Mouse (Mus musculus) cerebellum, postnatal 10 days (tissue): ENCODE data around the gene Fam214a.
A peak's percentile ranks its signal among the peaks of the same experiment; 100 is the strongest.

ENCODE experiments used
- DNase-seq, 2 experiments: peaks; one replicate each; pipeline ENCODE4 v3.0.0; 2021; ENCODE audit warnings: mixed read lengths in 2 of 2

Fam214a gene

DNA sequence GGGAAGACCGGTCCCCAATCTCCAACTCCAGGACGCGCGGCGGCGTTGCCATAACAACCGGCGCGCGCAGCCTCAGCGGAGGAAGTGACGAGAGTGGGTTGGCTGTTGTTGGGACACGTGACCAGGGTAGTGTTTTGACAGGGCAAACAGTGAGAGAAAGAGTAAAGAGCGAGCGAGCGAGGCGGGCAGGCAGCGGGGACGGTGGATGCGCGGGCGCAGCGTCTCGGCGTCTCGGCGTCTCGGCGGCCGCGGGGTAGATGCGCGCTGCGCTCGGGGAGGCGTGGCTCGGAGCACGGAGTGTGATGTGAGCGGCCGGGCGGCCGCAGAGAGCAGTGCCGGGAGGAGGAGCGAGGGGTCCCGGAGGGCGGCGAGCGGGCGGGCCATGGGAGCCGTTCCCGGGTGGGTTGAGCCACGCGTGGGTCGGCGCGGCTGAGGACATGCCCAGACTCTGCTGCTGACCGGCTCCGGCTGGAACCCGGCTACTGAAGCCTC is at the start of gene Fam214a:
TSS of gene Fam214a (plus strand) at position 129 of the 492 bp plus-strand sequence.
- DNase-seq = peak; percentile 96

DNA sequence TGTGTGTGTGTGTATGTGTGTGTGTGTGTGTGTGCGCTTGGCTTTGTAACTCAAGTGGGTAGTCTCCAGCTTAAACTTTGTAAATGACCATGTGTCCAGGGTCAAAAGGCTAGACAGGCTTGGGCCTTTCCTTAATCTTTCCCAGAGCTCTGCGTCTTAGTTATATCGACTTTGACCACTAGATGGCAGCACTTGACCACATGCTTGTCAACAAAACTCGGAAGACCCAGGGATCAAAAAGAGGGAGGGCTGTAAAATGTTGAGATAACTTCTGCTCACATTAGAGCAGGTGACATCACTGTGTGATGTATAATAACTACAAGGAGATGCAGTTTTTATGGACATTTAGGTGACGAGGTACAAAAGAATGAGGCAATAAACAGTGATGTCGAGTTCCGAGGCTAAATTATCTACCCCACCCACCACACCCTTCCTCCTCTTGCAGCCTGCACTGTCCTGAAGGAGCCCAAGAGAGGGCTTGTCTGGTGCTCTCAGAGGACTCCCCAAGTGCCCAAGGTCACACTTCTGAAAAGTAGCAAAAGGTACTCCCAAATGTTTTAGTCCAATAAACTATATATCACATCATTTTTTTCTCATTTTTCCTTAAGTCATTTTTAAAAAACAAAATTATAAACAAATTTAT is 47.7 kb upstream of the Fam214a start:
- peak; percentile 85 to 93 for DNase-seq

DNA sequence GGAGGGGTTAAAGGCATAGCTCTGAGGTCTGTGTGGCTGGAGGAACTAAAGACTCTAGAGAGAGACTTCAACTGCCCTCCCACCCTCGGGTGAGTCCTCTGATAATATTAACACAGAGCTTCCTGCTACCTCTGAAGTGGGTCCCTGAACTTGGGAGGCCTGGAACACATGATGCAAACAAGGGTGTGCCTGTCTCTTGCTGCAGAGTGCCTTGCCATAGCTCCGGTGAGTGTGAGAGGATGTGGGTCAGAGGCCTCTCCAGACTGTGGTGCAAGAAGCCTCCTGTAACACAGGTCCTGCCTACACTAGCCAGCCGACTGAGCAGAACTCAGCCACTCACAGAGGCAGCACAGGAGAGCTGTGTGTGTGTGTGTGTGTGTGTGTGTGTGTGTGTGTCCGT is 45.7 kb upstream of the Fam214a start:
- DNase-seq = no peak

DNA sequence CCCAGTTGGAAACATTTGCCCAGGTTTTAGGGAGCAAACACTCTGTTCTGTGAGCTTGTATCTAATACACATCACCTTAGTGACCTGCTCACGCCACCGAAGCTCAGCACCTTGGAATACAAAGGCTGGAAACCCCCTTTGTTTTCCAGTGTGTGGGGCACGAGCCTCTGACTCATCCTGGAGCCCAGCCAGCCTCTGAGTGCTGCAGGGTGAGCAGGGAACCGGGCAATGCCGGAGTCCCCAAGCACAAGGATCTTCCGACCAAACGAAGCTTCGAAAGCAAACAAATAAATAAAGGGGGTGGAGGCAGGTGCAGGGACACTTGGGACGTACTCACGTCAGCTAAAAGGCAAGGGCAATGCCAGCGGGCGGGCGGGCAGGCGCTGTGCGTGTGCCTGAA is 43.4 kb upstream of the Fam214a start:
- DNase-seq = peak; percentile 42 to 47

DNA sequence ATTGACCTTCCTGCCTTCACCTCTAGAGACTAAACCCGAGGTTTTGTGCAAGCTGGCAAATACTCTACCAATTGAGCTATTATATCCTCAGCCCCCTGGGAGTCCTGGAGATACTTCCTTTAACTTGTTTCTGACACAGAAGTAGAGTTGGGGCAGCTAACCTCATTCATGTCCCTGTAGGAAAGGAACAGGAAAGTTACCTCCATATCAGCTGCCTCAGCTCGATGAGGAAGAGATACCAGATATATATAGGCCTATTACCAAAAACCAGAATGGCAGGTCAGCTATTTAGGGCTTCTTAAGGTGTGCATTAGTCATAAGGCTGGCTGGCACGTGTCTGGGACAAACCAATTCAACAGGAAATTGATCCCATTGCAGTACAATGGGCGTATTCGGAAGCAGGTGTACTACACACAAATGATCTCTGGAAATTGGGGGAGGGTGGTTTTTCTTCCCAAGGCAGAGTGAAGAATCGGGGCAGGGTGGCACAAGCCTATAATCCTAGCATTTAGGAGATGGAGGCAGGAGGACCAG is 42.4 kb upstream of the Fam214a start:
- DNase-seq = no peak

DNA sequence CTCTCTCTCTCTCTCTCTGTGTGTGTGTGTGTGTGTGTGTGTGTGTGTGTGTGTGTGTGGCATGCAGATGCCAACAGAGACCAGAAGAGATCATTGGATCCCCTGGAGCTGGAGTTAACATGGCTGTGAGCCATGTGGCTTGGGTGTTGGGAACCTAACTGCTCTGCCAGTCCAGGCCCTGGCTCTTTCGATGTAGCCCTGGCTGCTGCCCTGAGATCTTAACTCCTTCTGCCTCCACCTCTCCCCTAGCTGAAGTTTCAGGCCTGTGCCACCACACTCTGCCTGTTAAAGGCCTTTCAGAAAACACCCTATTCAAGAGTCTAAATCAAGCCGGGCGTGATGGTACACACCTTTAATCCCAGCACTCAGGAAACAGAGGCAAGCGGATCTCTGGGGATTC is 41.3 kb upstream of the Fam214a start:
- DNase-seq = peak in 1 of 2 experiments; percentile 28

DNA sequence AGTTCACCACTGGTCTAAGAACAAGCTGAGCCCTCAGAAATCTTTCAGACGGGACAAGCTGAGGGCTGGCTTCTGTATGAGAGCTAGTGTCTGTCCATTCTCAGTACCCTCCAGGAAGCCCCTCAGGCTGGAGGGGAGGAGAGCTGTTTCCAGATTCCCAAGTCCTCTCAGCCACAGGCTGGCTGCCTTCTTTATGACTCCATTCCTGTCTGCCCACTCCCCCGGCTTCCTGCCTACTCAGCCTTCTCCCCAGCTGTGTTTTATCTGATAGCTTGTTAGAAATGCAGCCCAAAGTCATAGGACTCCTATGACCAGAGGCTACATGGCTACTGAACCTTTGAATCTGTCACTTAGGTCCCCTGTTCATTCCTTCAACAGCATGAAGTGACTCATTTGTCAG is 40.8 kb upstream of the Fam214a start:
- no peak for DNase-seq

DNA sequence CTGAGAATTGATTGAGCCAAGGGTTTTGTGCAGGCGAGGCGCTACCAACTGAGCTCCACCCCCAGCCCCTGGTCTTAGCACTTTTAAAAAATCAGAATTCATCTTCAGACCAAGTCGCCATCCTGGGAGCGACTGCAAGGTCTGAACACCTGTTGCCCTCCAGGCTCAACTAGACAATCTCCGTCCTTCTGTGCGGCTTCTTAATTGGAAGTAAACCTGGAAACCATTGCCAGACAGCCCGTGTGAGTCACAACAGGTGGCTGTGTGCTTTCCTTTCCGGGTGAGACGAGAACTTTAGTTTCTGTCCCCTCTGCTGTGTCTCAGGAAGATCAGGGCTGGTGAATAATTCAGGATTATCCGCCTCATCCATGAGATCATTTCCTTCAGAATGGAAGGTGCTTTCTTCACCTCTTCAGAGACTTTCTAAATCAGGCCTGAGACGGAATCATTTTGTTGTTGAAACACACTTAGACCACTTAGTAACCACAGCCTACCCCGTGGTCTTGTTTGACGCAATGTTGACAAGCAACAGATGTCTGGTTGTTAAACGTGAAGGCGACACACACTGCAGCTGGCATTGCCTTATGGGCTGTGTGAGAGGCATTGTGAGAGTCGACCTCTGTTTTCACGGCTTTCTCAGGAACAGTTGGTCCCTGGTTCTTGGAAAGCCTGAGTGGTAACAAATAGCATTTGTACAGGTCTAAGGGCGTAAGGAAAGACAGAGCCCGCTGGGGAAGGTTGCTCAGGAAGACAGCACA is 39.9 kb upstream of the Fam214a start:
- no peak for DNase-seq

DNA sequence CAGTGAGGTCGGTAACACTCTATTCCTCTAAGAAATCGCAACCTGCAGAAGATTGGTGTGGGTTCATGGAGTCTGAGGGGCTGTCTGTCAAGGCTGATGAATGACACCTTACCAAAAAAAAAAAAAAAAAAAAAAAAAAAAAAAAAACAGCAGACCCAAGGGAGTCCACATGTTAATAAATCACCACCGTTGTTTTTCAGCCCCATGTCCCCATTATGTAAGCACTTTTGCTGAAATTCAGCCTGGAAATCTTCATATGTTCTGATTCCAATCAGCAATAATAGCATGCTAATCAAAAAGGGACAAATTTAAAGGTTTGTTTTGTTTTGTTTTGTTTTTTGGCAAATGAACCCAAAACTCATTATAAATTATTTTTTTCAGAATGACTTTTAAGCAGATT is 37.1 kb upstream of the Fam214a start:
- no peak for DNase-seq

DNA sequence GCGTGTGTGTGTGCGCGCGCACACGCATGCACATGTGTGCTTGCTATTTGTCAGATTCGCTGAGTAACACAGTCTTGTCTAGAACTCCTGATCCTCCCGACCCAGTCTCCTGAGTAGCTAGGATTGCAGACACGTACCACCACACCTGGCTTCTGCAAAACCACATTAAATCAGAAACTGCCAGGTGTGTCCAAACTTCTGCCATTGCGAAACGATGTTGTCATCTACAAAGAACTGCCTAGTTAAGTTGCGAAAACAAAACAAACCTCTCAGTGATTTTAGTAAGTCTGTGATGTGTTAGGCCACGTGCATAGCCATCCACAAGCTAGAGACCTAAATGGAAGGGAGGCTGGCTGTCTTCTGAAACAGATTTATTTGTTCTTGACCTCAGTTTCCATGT is 32.2 kb upstream of the Fam214a start:
- no peak for DNase-seq

DNA sequence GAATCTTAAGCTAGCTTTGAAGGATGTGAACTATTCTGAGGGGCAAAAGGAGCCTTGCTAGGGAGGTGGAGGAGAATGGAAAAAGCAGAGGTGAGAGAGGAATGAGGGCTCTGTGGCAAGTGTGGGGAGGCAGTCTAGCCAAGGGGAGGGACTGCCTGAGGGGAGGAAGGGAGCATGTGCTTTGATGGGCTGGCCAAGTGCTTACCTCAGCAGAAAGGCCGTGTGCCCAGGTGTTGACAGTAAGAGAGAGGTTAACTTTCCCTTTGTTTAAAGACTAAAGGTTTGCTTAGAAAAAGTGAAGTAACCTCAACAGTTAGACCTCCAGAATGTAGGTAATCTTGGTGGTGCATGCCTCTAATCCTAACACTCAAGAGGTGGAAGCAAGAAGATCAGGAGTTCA is 31.3 kb upstream of the Fam214a start:
- no peak for DNase-seq

DNA sequence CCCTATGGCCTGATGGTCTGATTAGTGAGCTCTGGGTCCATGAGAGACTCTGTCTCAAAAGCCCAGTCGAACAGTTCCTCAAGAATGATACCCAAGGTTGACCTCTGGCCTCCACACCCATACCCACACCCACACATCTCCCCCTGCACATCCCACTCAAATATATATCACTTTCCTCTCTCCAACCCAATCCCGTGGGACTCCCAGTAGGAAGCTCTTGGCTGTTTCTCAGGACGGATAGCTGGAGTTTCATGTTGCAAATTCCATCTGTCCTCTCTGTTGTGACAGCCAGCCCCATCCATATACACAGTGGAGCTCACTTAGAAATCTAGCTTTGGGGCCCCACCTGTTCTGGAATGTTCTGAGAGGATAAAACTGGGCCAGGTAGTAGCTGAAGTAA is 29.8 kb upstream of the Fam214a start:
- DNase-seq = no peak

DNA sequence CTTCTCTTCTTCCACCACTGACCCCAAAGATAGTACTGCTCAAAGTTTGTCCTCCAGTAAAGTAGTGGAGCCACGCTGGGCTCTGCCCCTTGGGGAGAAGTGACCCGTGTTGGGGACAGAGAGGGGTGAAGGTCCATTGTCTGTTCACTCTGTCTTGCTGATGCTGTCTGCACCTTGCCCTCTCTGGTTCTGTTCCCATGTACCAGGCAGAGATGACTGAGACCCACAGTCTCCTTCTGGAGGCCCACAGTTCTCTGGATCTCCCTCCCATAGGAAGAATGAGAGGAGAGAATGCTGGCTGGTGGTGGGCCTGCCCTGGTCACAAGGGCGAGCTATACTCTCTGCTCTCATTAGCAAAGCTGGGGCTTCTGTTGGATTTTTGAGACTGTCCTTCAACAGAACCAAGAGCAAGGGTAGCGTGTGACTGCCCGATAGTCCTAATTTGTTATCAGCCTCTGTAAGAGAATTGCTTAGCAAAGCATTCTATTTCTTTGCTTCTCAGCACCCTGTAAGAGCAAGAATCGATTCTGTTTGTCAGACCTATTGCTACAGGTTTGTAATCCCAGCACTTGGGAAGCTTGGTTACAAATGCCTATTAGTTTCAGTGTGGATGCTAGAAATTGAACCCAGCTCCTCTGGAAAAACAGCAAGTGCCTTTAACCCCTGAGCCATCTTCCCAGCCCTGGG is 29.2 kb upstream of the Fam214a start:
- DNase-seq = no peak

DNA sequence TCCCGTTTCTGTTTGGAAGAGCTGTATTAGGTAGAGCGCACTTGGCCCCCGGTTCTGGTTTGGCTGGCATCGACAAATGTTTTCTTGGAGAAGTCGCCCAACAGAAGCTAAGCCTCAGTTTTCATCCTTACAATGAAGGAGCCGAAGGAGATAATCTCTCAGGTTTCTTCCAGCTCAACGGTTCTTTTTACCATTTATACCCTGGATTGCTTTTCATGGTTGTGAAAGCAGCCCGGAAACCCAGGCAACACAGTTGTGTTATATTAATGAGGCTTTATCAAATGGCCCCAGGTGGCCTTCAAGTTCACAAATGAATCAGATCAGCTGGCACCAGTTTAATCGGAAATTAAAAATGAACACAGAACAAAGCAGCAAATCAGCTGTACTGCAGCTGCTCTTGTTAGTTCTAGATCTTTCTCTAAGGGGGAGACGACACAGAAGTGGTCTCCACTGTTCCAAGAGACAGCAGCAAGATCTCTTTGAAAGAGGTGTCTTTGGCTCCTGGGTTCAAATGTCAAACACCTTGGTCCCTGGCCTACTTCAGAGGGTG is 27.4 kb upstream of the Fam214a start:
- DNase-seq = peak in 1 of 2 experiments; percentile 10

DNA sequence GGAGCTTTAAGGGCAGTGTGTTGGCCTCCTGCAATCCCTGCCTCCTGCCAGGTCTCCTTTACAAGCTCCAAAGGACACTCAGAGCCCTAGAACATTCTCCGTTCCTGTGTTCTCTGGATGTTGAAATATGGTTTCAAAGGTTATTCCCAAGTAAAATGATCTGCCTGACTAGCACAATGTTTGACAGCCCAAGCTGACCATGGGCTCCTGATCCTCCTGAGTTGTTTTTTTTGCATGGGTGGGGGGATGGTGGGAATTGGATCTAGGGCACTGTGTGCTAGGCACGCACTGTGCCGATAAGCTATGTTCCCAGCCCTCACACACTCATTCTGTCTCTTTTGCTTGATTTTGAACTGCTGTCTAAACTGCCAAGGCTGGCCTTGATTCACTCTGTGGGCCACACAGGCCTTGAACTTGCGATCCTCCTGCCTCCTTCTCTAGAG is 22.7 kb upstream of the Fam214a start:
- DNase-seq = no peak

DNA sequence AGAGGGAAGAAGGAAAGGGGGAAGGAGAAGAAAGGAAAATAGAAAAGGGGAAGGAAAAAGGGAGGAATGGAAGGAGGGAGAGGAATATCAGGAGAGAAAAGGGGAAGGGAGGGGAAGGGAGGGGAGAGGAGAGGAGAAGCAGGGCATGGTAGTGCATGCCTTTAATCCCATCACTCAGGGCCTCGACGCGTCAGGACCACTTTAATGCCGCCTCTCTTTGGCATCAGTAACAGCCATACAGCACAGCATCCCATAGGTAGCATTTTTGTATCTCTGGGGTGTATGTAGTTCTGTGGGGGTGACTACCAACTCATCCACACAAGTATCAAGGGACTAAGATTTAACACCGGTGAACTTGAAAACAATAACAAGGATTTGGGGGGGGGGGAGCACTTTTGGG is 22.0 kb upstream of the Fam214a start:
- no peak for DNase-seq

DNA sequence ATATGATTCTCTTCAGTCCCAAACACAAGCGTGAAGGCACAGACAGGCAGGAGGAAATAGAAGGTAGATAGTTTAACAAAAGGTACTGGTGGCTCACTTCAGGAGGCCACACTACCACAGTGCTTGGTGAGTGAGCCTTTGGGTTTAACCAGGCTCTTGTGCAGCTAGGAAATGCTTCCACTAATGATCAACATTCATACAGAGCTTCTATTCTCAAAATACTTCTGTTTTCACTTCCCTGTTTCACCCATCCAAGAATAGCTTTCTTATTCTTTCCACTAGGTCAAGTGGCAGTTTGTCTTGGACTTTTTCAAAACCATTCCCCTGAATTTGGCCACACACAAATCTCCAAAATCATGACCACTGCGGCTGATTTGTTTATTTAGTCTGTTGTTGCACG is 17.4 kb upstream of the Fam214a start:
- DNase-seq = no peak

DNA sequence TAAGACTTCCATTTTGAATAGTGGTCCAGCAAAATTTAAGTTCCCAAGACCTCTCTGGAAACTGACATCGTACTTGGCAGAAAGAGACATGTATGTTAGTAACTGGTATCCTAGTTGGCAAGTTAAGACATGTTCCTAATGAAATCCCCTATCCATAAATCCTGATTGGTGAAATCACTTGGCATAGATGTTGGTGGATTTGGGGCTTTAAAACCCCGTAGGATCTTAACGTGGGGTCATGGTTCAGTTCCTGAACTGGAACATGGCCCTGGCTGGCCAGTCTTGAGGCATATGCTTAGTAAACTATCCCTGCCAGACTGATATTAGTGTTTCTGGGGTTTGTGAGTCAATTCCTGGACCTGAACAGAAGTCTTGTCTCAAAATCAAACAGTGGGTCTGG is 14.9 kb upstream of the Fam214a start:
- DNase-seq = no peak

DNA sequence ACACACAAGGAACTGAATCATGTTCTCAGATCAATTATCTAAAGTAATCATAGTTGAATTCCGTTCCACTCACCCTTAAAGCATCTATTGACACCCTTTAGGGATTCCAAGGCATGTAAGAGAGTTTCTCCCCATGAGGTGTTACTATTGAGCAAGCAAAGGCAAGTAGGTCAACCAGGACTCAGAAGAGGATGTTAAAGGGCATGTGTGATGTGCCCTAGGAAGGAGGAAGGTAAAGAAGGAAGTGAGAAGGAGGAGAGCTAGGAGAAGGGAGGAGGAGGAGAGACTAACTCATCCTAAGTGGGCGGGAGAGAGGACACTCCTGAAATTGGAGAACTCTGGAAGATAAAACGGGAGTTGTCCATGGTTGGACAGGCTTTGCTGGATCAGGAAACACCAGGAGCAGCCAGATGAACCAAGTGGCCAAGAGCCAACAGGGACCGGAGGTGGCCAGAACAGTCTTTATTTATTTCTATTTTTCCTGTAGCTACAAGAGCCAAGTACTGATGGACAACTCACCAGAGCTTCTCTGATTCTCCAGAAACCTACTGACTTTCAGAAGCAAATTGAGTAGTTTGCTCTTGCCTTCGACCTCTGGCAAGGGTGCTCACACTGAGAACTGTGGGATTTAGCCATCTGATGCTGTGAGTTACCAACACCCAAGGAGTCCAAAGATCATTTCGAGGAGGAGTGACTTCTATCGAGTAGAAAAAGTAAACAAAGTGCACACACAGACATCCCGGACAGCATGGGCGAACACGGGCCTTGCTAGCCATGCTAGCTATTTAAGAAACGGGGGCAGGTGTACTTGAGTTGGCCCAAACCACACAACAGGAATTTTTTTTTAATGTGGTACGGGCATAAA is 13.8 kb upstream of the Fam214a start:
- DNase-seq = peak in 1 of 2 experiments; percentile 10

DNA sequence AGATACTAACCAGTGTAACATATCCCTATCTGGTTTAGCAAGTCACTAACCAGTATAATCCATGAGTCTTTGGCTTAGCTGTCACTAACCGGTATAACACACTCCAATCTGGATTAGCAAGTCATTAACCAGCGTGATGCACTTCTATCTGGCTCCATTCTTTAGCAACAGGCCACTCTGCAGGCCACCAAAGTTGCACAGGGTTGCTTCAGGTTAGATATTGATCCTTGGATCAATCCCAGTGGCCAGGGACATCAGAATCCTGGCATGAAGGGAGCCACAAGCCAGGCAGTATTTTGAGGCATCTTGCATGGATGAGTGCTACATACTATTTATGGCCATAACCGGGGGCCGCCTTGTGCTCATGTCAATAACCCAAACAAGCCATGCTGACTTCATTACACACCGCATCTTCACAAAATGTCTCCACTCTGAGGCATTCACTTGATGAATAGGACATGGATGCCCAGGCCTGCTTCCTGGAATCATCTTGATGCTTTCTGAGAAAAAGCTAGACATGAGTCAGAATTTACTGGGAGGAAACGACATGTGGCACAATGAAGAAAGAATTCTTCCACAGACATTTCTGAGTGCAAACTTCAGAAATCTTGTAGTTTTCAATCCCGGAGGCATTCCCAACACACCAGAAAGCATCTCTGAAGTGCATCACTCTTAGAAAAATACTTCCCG is 5.8 kb upstream of the Fam214a start:
- no peak for DNase-seq

DNA sequence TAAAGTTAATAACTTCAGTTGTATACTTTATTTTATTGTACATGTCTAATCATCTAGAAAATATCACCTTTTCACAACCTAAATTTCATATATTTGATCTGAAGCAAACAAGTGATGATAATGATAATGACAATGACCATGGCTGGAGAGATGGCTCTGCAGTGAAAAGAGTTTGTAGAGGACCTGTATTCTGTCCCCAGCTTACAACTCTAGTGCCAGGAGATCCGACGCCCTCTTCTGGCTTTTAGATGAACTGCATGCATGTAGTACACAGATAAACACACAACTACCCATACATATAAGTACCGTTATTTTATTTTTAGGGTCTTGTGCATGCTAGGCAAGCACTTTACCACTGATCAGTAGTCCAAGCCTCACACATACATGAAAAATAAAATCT is 1.2 kb upstream of the Fam214a start:
- peak in 1 of 2 experiments; percentile 30 for DNase-seq

DNA sequence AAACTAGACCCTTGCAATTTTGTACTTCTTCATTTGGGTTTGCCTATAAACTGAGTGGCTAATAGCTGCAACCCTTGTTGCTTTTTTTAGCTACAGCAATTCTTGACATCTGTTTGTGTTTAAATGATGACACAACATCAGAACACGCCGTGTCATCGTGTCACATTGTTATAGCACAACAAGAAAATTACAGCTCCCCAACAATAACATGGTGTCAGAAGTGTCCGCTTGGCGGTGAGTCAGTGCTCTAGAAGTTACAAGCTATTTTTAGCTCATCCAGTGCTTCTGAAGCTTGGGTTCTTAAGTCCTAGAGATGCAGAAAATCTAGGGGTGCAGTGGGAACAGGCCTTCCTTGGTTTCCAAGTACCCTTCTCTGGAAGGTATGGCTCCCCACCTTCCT is 578 bp upstream of the Fam214a start:
- no peak for DNase-seq
